Mouse (Mus musculus): Measurements from ENCODE around the gene Zrsr1. TPM values are rescaled to one million over a fixed set of nuclear protein-coding genes. Genes with fewer than 3 reads are reported as not detected.

Gene Zrsr1
- total RNA-seq, 2 experiments from 2014 or later, result 18.5 to 19.3 TPM

DNA sequence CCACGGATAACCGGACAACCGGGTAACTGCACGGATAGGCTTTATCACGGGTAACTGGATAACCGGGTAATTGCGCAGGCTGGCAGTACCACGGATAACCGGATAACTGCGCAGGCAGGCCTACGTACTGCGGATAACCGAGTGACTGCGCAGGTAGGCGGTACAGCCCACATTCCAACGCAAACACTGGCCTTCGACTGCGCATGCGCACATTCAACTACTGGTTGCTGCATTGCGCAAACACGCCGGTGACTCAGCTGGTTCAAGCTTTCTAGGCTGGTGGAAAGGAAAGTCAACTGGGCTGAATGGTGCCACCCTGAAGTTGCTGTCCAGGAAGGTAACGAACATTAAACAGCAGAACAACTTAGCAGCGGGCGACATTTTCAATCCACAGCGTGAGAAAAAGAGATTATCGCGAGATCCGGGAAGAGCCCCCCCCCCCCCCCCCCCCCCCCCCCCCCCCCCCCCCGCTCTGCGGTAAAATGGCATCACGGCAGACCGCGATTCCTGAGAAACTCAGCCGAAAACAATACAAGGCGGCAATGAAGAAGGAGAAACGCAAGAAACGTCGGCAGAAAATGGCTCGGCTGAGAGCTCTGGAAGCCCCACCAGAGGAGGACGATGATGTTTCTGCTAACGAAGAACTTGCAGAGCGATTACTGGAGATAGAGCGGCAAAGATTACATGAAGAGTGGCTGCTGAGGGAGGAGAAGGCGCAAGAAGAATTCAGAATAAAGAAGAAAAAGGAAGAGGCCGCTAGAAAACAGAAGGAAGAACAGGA, 1.1 kb downstream of the Zrsr1 start:
- peak; percentile 91 for DNase-seq

DNA sequence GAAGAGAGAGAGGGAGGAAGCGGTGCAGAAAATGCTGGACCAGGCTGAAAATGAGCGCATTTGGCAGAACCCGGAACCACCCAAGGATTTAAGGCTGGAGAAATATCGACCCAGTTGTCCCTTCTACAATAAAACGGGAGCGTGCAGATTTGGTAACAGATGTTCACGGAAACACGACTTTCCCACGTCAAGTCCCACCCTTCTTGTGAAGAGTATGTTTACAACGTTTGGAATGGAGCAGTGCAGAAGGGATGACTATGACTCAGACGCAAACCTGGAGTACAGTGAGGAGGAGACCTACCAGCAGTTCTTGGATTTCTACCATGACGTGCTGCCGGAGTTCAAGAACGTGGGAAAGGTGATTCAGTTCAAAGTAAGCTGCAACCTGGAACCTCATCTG, 1.8 kb downstream of the Zrsr1 start:
- DNase-seq, result no peak

DNA sequence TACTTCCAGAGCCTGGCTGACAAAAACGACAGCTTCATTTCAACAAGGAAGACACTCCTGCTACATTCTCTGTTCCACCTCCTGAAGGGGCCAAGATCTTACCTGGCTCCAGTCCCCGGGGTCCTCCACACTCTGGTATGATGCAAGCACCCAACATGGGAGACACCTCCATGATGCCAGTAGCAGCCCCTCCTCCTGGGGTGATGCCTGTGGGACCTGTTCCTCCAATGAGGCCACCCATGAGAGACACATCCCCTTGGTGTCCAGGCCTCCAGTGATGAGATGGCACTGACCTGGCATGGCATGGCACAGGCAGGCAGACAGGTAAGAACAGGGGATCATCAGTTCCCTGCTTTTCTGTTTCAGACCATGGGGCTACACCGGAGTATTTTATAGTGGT, 6.4 kb downstream of the Zrsr1 start:
- no peak for DNase-seq

DNA sequence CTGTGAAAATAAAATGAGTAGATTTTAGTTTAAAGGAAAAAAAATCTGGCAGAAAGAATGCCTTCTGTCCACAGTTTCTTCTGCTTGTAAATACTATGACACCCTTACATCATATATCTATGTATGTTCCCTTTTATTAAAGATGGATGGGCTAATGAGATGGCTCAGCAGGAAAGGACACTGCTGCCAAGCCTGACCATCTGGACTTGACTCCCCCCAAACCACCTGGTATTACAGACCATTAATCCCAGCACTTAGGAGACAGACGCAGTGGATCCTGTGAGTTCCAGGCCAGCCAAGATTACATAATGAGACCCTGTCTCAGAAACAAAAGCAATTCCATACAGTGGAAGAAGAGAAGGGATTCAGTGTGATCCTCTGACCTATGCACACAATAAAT, 6.9 kb downstream of the Zrsr1 start:
- DNase-seq, result no peak

DNA sequence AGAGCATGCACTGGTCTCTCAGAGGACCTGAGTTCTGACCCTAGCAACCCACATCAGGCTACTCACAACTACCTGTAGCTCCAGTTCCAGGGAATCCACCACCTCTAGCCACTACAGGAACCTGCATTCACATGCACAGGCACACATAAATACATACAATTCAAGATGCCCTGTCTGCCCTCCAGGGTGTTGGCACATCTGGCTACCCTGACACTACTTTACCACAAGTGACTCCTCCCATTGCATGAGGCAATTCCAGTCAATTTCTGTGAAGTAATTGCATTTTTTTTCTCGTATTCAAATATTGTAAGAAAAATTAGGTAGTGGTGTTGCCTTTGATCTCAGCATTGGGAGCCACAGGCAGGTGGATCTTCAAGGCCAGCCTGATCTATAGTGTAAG, 7.4 kb downstream of the Zrsr1 start:
- DNase-seq, result no peak

DNA sequence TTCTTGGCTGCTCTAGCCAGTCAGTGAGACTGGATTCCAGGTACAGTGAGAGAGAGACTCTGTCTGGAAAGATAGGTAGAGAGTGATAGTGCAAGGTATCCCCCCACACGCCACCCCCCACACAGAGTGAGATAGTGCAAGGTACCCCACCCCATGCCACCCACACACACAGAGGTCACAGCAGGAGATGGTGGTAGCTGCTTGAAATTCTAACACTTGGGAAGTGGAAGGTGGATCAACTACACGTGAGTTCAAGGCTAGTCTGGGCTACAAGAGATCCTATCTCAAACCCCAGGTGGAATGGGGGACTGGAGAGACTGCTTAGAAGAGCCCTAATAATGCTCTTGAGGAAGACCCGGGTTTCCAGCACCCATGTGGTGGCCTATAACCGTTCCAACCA, 9.2 kb downstream of the Zrsr1 start:
- no peak for DNase-seq

DNA sequence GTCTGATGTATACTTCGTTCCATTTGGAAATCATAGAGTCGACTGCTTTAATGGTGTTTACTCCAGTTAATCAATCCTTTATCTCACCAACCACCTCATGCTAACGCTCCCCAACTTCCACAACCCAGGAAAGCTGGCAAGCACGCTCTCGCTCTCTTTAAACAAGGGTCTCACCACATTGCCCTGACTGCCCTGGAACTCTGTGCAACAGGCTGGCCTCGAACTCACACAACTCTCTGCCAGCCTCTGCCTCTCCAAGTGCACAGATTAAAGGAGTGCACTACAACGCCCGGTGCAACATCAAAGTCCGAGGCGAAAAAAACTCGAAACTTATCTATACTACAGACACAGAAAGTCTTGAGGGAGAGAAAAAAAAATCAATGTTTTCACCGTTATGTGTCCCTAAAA, 9.7 kb downstream of the Zrsr1 start:
- no peak for DNase-seq

DNA sequence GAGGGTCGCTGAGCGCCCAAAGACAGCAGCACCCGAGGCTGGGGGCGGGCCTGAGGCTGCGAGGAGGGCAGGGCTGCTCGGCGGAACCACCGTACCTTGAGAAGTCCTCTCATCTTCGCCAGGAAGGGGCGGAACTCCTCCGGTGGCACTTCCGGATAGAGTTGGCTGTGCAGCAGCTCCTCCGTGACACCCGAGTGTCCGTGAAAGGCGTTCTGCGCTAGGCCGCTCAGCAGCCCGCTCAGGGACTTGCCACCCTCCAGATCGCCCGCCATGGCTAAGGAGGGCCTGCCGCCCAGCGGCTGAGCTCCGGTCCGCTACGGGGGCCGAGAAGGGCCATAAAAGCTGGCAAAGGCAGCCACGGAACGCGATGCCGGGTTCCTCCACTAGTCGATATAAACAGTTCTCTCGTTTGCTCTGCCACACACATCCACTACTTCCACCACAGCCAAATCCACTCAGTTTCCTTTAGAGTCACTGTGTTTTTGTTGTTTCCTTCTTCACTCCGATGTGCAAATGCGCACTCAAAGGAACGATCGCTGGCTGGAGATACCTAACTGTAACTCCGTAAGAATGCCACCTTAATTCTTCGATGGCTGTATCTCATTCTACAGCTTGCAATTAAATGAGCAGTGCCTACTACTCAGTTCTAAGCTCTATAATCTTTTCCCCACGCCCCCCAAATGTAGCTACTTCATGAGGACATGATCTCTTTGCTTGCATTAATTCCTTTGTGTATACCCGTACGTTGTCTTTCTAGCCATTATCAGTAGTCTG, 10.4 kb downstream of the Zrsr1 start, which contains the start of the genes Gm28048 and Commd1:
Gene Gm28048 (minus strand): TSS at position 107 of the 774 bp plus-strand sequence.
Gene Commd1 (minus strand): TSS at position 399 of the 774 bp plus-strand sequence.
- DNase-seq, result peak; percentile 97 to 99

DNA sequence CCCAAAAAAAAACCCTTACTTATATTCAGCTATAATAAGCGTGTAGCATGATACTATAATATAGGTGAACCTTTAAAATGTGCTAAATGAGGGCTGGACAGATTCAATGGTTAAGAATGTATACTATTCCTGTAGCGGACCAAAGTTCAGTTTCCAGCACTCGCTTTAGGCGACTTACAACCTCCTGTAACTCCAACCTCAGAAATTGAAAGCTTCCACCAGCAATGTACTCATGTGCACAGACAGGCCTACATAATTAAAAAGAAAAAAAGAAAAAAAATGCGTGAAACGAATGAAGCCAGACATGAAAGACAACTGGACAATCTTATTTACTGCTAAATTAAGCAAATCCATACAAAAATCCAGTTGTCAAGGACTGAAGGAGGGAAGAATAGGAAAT, 11.0 kb downstream of the Zrsr1 start:
- no peak for DNase-seq

DNA sequence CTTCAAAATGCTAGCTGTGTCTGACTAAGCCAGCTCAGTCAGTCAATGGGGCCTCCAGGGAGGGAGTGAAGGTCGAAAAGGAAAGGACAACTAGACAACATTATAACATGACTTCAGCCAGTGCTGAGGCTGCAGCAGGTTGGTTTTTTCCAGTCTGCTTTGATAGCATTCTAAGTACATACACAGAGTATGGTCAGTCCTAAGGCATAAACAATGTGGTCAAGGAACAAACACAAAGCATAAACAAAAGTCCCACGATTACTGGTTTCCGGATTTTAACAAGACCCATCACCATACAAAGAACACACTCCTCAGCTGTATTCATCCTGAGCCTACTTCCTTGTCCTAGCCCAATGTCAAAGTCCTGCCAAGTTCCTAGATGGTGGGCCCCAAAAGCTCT, 13.7 kb downstream of the Zrsr1 start:
- no peak for DNase-seq

DNA sequence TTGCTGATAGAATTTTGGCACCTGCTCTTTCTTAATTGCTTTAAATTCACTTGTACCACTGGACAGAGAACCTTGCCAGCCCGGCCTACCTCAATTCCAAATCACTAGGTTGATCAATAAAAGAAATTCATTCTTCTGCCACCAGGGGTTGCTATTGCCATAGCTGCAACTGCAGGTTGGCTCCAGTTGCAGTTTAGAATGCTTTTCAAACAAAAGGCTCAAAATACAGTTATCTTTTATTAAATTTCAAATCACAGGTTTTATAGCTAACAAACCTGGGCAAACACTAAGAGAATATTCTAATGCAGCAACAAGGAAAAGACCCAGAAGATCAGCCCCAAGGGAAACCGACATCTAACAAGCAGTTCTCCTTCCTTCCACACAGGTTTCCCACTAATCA, 15.6 kb downstream of the Zrsr1 start:
- peak; percentile 59 to 85 for DNase-seq

DNA sequence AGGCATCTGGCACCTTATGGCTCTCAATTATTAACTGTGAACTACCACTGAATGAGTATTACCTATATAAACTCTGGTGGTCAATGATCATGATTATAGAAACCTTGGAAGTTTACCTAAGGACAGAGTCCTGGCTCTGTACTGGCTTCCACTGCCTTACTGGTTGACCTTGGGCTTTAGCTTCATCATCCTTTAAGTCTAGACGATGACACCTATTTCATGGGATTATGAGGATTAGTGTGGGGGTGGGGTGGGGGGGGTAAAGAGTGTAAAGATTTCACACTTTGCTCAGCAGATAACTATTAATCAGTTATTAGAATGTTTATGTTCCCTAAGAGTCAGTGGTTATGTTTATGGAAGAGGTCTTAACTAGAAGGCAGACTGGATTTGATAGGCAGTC, 18.0 kb downstream of the Zrsr1 start:
- DNase-seq, result no peak

DNA sequence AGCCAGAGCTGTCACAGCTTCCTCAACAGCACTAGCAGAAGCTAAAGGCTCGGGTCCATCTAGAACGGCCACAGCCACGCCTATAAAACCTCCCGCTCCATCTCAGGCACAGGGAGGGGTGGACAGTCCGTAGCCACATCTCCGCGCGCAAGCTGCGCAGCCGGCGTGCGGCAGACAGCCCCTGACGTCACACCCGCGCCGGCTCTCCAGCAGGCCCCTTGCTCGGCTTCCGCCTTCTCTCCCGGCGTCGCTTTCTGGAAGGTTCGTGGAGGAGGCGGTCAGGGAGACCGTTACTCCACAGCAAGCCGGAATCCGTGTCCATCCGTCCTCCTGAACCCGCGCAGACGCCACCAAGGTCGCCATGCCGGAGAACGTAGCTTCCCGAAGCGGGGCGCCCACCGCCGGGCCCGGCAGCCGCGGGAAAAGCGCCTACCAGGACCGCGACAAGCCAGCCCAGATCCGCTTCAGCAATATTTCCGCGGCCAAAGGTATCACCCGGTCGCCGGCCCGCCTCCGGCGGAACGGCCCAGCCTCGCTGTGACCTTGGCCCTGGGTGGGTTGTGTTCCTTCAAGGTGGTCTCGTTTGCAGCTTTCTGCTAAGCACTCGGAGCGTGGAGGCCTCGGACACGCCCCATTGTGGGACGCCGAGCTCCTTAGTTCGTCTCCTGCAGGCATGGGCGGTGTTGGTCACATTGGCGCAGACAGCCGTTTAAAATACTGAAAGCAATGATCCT, 18.8 kb downstream of the Zrsr1 start, which contains the start of gene Cct4:
Gene Cct4 (plus strand): TSS at position 127 of the 734 bp plus-strand sequence.
- DNase-seq, result peak; percentile 94 to 97

DNA sequence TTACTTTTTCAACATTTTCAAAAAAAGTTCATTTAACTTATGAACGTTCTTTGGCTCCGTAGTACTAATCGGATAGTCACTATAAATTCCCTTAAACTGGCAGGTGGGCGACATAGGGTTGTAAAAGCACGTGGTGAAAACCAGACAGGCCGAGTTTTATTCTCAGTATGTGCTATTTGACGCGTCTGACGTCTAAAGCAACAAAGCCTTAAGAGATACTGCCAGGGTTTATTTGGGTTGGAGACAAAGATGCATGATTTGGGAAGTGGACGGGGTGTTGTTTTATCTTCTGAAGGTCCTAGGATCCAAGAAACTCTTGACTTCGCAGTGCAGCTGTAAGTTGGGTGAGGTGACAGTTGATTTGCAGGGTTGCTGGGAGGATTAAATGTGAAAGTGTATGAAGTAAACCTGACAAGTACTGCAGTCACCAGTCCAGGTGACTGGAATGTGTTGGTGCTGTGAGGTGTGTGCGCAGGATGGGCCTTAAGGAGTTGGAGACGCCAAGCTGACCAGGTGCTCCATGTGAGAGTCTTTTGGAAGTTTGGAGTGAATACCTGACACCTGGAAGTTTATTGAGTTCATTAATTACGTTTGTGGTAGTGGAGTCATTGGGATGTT, 19.5 kb downstream of the Zrsr1 start:
- no peak for DNase-seq

DNA sequence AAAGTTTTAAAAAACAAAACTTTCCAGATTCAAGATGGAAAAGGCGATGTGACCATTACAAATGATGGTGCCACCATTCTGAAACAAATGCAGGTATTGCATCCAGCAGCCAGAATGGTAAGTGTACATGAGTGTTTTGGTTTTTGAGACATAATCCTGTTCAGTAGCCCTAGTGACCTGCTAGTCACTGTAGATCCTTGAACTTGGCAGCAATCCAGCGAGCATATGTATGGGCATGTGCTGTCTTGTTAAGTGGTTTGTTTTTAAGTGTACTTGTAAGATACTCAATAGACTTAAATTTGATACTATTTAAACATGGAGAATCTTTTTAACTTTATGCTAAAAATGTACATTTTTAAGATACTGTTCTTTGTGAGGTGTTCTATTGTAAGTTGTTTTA, 22.5 kb downstream of the Zrsr1 start:
- DNase-seq, result no peak

DNA sequence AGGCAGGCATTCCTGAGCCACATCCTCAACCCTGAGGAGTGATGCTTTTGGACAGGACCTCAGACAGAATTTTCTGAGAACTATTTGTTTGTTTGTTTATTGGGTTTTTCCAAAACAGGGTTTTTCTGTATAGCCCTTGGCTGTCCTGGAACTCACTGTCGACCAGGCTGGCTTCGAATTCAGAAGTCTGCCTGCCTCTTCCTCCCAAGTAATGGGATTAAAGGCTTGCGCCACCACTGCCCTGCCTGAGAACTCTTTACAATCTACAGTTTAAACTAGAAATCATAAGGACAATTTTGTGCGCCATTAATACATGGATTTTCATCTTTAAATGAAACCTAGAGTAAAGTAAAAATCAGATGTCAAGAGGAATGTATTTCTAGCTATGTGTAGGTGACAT, 23.7 kb downstream of the Zrsr1 start:
- DNase-seq, result no peak

DNA sequence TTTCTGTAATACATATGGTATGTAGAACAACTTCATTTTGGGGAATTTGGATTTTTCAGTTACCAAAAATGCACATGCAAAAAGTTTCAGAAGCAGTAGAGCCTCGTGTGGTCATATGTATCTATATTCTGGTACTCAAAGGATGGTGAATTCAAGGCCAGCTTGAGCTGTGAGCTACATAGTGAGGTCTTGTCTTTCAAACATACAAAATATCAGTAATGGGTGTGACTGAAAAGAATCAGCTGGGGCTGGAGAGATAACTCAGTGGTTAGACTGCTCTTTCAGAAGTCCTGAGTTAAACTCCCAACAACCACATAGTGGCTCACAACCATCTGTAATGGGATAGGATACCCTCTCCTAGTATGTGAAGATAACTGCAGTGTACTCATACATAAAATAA, 26.5 kb downstream of the Zrsr1 start:
- no peak for DNase-seq

DNA sequence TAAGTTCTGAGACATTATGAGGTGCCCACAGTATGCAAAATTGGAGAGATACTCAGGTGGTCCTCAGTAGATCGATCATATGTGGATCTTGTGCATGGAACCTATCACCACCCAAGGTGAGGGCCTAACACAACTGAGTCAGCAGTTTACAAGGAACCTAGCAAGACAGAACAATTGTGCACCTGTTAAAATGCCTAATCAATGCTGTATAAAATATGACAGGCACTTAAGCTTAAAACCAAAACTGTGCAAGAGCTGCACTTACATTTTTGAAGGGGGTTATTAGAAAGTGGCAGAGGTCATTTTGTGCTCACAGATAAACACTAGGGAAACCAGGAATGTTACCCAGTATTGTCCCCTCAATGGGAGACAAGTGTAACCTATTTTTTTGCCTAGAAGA, 33.5 kb downstream of the Zrsr1 start:
- DNase-seq, result no peak

DNA sequence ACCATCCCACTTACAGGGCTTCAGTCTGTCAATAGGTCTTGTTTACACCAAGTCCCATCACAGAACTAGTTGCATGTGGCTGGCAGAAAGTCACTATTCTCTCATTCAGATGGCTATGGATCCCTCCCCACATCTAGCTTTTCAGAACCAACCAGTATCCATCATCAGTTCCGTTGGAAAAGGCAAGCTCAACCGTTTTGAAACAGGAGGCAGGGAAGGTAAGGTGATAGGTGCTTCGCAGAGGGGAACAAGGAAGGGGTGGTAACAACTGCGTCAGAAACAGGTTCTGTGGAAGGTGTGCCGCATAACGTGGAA, 35.3 kb downstream of the Zrsr1 start:
- DNase-seq, result no peak

DNA sequence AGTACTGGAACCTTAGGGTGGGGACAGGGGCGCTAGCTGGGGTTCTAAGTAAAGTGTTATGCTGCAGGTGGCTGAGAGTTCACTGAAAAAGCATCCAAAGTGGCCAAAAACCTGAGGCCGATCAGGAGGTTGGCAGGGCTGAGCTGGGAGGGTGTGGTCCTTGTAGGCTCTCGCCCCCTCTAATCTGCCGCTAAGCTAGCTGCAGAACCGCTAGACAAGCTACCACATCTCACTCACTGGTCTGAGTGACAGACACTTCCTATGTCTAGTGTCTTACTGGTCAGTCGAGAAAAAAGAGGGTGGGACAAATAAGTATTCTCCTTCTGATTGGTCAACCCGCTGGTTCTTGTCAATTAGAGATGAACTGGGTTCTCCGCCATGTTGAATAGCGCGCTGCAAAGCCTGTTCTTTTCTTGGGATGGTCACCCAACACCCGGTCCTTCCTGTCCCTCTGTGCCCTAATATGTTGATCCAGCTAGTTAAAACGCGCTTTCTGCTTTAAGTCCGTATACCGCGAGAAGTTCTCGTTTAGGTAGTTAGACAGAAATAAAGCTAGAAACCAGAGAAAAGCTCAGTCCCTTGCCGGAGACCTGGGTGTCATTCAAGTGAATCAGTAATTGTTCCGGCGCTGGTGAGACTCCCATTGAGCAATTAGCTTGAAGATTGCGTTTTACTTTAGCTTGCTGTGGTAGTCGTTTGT, 35.8 kb downstream of the Zrsr1 start, which contains the start of gene Fam161a:
Gene Fam161a (plus strand): TSS at position 51 of the 700 bp plus-strand sequence.
- peak; percentile 93 to 95 for DNase-seq

DNA sequence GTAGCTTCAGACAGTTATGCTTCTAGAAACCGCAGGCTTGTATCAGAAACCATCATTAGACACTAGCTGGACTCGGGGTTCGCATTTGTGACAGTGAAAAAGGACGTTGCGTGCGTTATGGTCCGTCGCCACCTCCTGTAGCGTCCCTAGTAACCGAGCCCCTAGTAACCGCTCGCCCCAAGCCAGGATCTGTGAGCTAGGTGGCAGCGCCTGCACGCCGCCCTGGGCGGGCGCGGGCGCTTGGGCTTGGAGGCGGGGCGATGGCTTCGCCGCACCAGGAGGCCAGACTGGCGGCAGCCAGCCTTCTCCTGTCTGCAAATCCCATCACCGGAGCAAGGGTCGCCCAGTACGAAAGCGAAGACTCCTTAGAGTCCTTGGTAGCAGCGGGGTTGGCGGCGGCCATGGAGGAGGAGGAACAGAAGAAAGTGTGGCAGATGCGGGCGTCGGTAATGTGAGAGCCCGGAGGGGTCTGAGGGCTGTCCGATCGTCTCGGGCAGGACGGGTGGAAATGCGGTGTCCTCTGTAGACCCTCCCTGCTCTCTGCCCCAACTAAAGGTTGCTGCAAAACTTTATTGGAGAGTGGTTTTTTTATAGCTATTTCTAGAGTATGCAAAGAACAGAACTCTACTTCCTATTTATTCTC, 36.5 kb downstream of the Zrsr1 start:
- DNase-seq, result peak; percentile 85 to 87

All from heart, adult 18-20 months (tissue).